11 mouse cellular contexts compared by ENCODE assay signal in genomic region chr6:29428171-29428570, GRCm38 (mm10). TPM values are rescaled to one million over a fixed set of nuclear protein-coding genes. Genes with fewer than 3 reads are reported as not detected.
"Had no signal": no experiment of that assay in that cellular context is flagged by ENCODE, and none has a peak within 500 bp of the region (broad histone marks: within the 10 kb centered on the region; RNA-seq: fewer than 3 reads in every experiment).

No protein-coding gene starts in this region.

- DNase-seq: lung, adult 18-20 months; lung, embryonic 14.5 days; lung, postnatal 10 days; lung, postnatal 36 days; right cerebral cortex, postnatal 14 days; thymus, adult 2 months; thymus, postnatal 36 days had no signal

RNA-seq across cellular contexts. Expression of gene Flnc, which starts 4.9 kb away (rescaled TPM):
- total RNA-seq: megakaryocyte progenitor cell, adult 5-6 weeks; monocyte, adult 5-6 weeks; neutrophil, adult 5-6 weeks had no signal

RNA-seq across cellular contexts. Expression of gene Ccdc136, which starts 32.1 kb away (rescaled TPM):
- total RNA-seq: megakaryocyte progenitor cell, adult 5-6 weeks; neutrophil, adult 5-6 weeks had no signal

RNA-seq across cellular contexts. Expression of gene Opn1sw, which starts 39.9 kb away (rescaled TPM):
- total RNA-seq: megakaryocyte progenitor cell, adult 5-6 weeks; monocyte, adult 5-6 weeks; neutrophil, adult 5-6 weeks had no signal

RNA-seq across cellular contexts. Expression of gene Atp6v1fnb, which starts 43.1 kb away (rescaled TPM):
- total RNA-seq: midbrain, postnatal 0 days; monocyte, adult 5-6 weeks had no signal
